Mouse (Mus musculus) neural tube, embryonic 14.5 days (tissue): ENCODE data around the gene Gm20388. TPM values are rescaled to one million over a fixed set of nuclear protein-coding genes. Genes with fewer than 3 reads are reported as not detected.

Experiments used
- ATAC-seq: fragments of 200-750 bp; cut with Nextera tagmentation; 2 replicates; pipeline ENCODE4 v1.8.0; 2017; ENCODE audit warnings: low read depth, mild to moderate bottlenecking, moderate TSS enrichment, moderate library complexity
- H3K27ac ChIP-seq: fragments of 300-500 bp; sonication (generic); 2 replicates; pipeline ENCODE4 v1.5.1; 2014; ENCODE audit warnings: low read depth, mild to moderate bottlenecking, control low read depth, low read length, moderate library complexity, mixed read lengths
- H3K27me3 ChIP-seq: fragments of 300-500 bp; sonication (generic); 2 replicates; pipeline ENCODE4 v1.6.1; 2014; ENCODE audit warnings: low read length; ENCODE audit not compliant: control insufficient read depth, insufficient read depth
- H3K36me3 ChIP-seq: fragments of 300-500 bp; sonication (generic); 2 replicates; pipeline ENCODE4 v1.6.1; 2014; ENCODE audit warnings: low read length, mixed read lengths; ENCODE audit not compliant: control insufficient read depth, insufficient read depth
- H3K4me1 ChIP-seq: fragments of 300-500 bp; sonication (generic); 2 replicates; pipeline ENCODE4 v1.6.1; 2014; ENCODE audit warnings: low read length; ENCODE audit not compliant: control insufficient read depth, insufficient read depth
- H3K4me2 ChIP-seq: fragments of 300-500 bp; sonication (generic); 2 replicates; pipeline ENCODE4 v1.6.1; 2014; ENCODE audit warnings: mild to moderate bottlenecking, low read depth, low read length, control low read depth
- H3K4me3 ChIP-seq: fragments of 300-500 bp; sonication (generic); 2 replicates; pipeline ENCODE4 v1.5.1; 2014; ENCODE audit warnings: low read depth, low read length, control low read depth, mixed read lengths
- H3K9ac ChIP-seq: fragments of 300-500 bp; sonication (generic); replicated peaks from 2 replicates; pipeline ENCODE4 v1.6.1; 2014; ENCODE audit warnings: low read depth, mild to moderate bottlenecking, control low read depth, low read length, mixed read lengths
- H3K9me3 ChIP-seq: fragments of 300-500 bp; sonication (generic); 2 replicates; pipeline ENCODE4 v1.6.1; 2016; ENCODE audit warnings: low read length; ENCODE audit not compliant: control insufficient read depth
- WGBS: fragments of 180-500 bp; shearing (Covaris S2); extraction: QIAGEN DNeasy Blood & Tissue Kit; methylation state at CpG from one replicate; pipeline ENCODE4 v1.1.7; 2014; 5-methylcytosine and 5-hydroxymethylcytosine counted together
- polyA plus RNA-seq: library from polyadenylated mRNA; unstranded; fragments of >200 nt; fragmentation: Nextera tagmentation; extraction: Ambion mirVana; gene quantifications from 2 replicates; pipeline ENCODE4 v1.2.1, GENCODE M21; 2014

Gene Gm20388
- polyA plus RNA-seq, 1 experiment from 2014 or later = 10.3 TPM

DNA sequence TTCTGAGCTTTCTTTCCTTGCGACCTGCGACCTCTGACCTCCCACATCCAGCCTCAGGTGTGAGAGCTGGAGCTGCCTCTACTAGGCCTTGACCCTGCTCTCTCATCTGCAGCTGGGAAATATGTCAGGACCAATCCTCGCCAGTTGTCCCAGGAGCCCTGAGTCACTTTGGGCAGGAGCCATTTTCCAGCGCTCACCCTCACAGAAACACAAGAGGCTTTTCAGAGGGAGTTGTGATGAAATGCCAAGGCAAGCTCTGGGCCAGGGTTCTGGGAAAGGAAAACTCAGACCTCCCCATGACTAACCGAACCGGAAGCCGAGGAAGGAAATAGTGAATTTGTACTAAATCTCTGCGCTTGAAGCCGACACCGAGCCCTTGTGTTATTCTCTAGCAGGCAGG, 4282.3 kb downstream of the Gm20388 start:
- no peaks in the 10 kb centered on the region for H3K9me3 ChIP-seq
- no peak overlapping the region for H3K4me3 ChIP-seq
- ATAC-seq = no peak
- no peak overlapping the region for H3K4me2 ChIP-seq
- no peak overlapping the region for H3K9ac ChIP-seq
- no peaks in the 10 kb centered on the region for H3K36me3 ChIP-seq
- H3K4me1 ChIP-seq = no peaks in the 10 kb centered on the region
- no peaks in the 10 kb centered on the region for H3K27me3 ChIP-seq
- no peak overlapping the region for H3K27ac ChIP-seq
- WGBS = 85% methylated on average over 10 of the region's 10 CpGs

GRCm38 (mm10) chr8:124193992-124194391, 4283.4 kb downstream of the Gm20388 start:
- no peak for ATAC-seq
- H3K4me3 ChIP-seq = no peak overlapping the region
- H3K4me1 ChIP-seq = no peaks in the 10 kb centered on the region
- H3K36me3 ChIP-seq = no peaks in the 10 kb centered on the region
- no peak overlapping the region for H3K4me2 ChIP-seq
- no peaks in the 10 kb centered on the region for H3K9me3 ChIP-seq
- no peak overlapping the region for H3K27ac ChIP-seq
- 57% methylated on average over 5 of the region's 5 CpGs for WGBS
- H3K27me3 ChIP-seq = no peaks in the 10 kb centered on the region
- H3K9ac ChIP-seq = no peak overlapping the region

DNA sequence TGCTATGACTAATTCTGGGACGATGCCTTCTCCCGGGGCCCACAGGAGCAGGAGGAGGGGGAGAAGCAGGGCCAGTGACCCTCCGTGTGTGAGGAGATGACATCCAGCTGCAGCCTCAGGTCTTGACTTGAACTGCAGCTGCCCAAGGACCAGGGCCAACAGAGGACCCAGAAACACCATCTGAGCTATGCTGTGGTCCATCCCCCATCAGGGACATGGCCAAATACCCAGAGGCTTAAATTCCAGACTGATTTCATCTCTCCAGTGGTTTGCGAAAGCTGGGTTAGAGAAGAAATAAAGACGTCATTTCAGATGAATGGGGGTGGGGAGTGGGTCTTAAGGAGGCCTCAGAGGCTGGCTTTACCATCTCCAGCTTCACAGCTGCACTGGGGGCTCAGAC, 4285.6 kb downstream of the Gm20388 start:
- ATAC-seq = no peak
- no peak overlapping the region for H3K27ac ChIP-seq
- no peaks in the 10 kb centered on the region for H3K4me1 ChIP-seq
- no peak overlapping the region for H3K4me3 ChIP-seq
- no peak overlapping the region for H3K4me2 ChIP-seq
- H3K9ac ChIP-seq = no peak overlapping the region
- no peaks in the 10 kb centered on the region for H3K9me3 ChIP-seq
- no peaks in the 10 kb centered on the region for H3K36me3 ChIP-seq
- 59% methylated on average over 5 of the region's 5 CpGs for WGBS
- H3K27me3 ChIP-seq = no peaks in the 10 kb centered on the region

DNA sequence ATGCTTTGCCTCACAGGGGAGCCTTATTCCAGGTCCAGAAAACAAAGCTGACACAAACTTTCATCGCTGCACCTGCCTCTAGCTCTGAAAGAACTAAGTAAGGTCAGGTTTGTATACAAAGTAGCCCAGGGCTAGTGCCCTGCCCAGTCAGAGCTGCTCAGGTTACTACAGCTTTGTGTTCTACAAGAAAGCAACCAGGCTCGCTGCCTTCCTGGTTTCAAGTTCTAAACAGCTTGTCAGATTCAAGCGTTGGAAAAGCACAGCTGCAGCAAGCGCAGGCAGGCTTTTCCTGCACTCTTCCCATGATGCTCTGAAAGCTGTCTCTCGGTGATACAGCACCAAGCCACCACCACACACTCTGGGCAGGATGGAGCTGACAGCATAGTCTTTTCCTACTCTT, 4286.2 kb downstream of the Gm20388 start:
- Histone ChIP-seq H3K9me3 (no peaks in the 10 kb centered on the region), H3K9ac (no peak overlapping the region), H3K27ac (no peak overlapping the region), H3K4me2 (no peak overlapping the region), H3K4me3 (no peak overlapping the region), H3K4me1 (no peaks in the 10 kb centered on the region), H3K27me3 (no peaks in the 10 kb centered on the region), H3K36me3 (no peaks in the 10 kb centered on the region)
- no peak for ATAC-seq
- WGBS = 66% methylated on average over 5 of the region's 5 CpGs

GRCm38 (mm10) chr8:124198230-124198629, 4287.6 kb downstream of the Gm20388 start:
- H3K4me1 ChIP-seq = no peaks in the 10 kb centered on the region
- H3K9ac ChIP-seq = no peak overlapping the region
- WGBS = 82% methylated on average over 7 of the region's 7 CpGs
- no peak overlapping the region for H3K4me3 ChIP-seq
- H3K27ac ChIP-seq = no peak overlapping the region
- no peaks in the 10 kb centered on the region for H3K36me3 ChIP-seq
- H3K4me2 ChIP-seq = no peak overlapping the region
- no peaks in the 10 kb centered on the region for H3K9me3 ChIP-seq
- no peaks in the 10 kb centered on the region for H3K27me3 ChIP-seq
- no peak for ATAC-seq

- H3K9me3 ChIP-seq = no peaks in the 10 kb centered on the region
- 55% methylated on average over 7 of the region's 7 CpGs for WGBS
- H3K9ac ChIP-seq = no peak overlapping the region
- no peak overlapping the region for H3K4me3 ChIP-seq
- no peak overlapping the region for H3K4me2 ChIP-seq
- no peaks in the 10 kb centered on the region for H3K36me3 ChIP-seq
- ATAC-seq = no peak
- H3K27ac ChIP-seq = no peak overlapping the region
- no peaks in the 10 kb centered on the region for H3K4me1 ChIP-seq
- no peaks in the 10 kb centered on the region for H3K27me3 ChIP-seq
Measured at GRCm38 (mm10) chr8:124200400-124200799, 4289.8 kb downstream of the Gm20388 start.

DNA sequence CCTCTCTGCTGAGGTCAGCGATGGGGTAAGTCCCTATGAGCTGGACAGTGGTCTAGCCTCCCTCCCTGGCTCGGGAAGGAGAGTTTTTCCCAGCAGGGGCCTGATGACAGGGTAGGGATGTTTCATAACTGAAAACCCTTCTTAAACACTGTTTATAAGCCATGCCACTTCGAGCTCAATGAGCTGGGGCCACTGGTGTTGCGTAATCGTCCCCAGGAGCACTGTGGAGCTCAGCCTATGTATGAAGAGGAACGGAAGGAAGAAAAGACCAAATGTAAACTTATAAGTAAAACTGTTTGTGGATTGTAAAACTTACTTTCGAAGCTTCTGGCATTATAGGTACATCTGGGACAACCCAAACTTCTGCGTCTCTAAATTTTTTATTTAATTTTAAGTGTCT, 4291.1 kb downstream of the Gm20388 start:
- H3K27ac ChIP-seq = no peak overlapping the region
- H3K4me1 ChIP-seq = no peaks in the 10 kb centered on the region
- no peak overlapping the region for H3K4me3 ChIP-seq
- H3K27me3 ChIP-seq = no peaks in the 10 kb centered on the region
- no peaks in the 10 kb centered on the region for H3K9me3 ChIP-seq
- H3K4me2 ChIP-seq = no peak overlapping the region
- 85% methylated on average over 8 of the region's 8 CpGs for WGBS
- no peak overlapping the region for H3K9ac ChIP-seq
- no peak for ATAC-seq
- no peaks in the 10 kb centered on the region for H3K36me3 ChIP-seq

GRCm38 (mm10) chr8:124202895-124203294, 4292.3 kb downstream of the Gm20388 start:
- no peak overlapping the region for H3K4me2 ChIP-seq
- H3K9me3 ChIP-seq = no peaks in the 10 kb centered on the region
- 90% methylated on average over 5 of the region's 5 CpGs for WGBS
- no peaks in the 10 kb centered on the region for H3K4me1 ChIP-seq
- ATAC-seq = no peak
- no peaks in the 10 kb centered on the region for H3K36me3 ChIP-seq
- H3K4me3 ChIP-seq = no peak overlapping the region
- H3K9ac ChIP-seq = no peak overlapping the region
- no peak overlapping the region for H3K27ac ChIP-seq
- no peaks in the 10 kb centered on the region for H3K27me3 ChIP-seq

DNA sequence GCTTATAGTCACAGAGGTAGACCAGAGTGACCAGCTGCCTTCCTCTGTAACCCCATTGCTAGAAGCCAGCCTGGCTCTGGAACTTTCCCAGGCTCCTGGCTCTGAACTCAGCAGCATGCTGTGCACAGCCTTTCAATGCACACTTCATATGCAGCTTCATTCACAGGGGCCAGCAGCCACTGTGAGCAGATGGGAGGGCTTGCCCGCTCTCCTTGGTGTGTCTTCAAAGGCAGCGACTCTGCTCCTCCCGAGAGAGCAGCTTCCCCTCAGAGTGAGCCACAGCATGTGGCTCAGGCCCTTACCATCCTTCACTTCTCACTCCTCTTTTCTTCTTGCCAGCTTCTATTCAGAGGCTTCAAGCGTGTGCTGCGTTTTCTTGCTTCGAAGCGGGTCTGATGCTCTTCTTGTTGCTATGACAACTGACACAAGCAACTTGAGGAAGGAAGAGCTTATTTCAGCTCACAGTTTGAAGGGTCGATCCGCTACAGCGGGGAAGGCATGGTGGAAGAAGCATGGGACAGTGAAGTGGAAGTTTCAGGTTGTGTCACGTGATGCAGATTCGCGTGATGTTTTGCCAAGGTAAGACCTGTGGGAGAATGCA, 4293.5 kb downstream of the Gm20388 start:
- H3K4me2 ChIP-seq = no peak overlapping the region
- H3K9me3 ChIP-seq = no peaks in the 10 kb centered on the region
- no peak overlapping the region for H3K4me3 ChIP-seq
- H3K9ac ChIP-seq = no peak overlapping the region
- no peaks in the 10 kb centered on the region for H3K36me3 ChIP-seq
- no peaks in the 10 kb centered on the region for H3K27me3 ChIP-seq
- ATAC-seq = no peak
- no peak overlapping the region for H3K27ac ChIP-seq
- WGBS = 63% methylated on average over 13 of the region's 13 CpGs
- H3K4me1 ChIP-seq = no peaks in the 10 kb centered on the region
